Mouse (Mus musculus): Measurements from ENCODE around the gene Kcna5. TPM values are rescaled to one million over a fixed set of nuclear protein-coding genes. Genes with fewer than 3 reads are reported as not detected.

Kcna5 gene
- polyA plus RNA-seq, 1 experiment: 0.63 TPM

DNA sequence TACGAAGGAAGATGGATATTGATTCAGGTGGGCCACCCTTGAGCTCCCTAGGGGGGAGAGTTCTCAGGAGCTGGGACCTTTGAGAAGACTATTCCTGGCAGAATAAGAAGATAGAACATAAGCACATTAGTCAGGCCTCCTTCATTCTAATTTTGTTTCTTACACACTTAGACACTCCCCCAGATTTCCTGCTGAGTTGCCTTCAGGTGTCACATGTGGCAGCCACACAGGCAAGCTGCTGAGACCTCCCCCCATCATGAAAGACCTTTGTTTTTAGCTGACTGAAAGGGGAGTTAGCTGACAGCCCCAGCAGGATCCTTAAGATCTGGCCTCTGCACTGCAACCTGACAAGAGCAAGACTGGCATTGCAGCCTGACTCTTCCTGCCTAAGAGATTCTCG is 2.3 kb upstream of the Kcna5 start:
- Histone ChIP-seq H3K36me3 (ENCODE audit: control insufficient read depth, insufficient read depth, low read length) (no peaks in the 10 kb centered on the region), H3K4me3 (ENCODE audit: low read depth, low read length) (no peak overlapping the region), H3K27ac (ENCODE audit: insufficient read depth, low read depth, low read length) (no peak overlapping the region), H3K27me3 (ENCODE audit: control insufficient read depth, insufficient read depth, low read length) (no peaks in the 10 kb centered on the region), H3K4me1 (ENCODE audit: control insufficient read depth, insufficient read depth, insufficient read length, low read length) (no peaks in the 10 kb centered on the region)
- WGBS: 61% methylated on average over 2 of the region's 2 CpGs
- TF ChIP-seq POLR2A (IDR thresholded peaks at IDR 0.05; ENCODE audit: low read depth, low read length) (no peak), CTCF (IDR thresholded peaks at IDR 0.05; ENCODE audit: extremely low read depth, insufficient read length, insufficient replicate concordance, low read depth, low read length) (no peak)

DNA sequence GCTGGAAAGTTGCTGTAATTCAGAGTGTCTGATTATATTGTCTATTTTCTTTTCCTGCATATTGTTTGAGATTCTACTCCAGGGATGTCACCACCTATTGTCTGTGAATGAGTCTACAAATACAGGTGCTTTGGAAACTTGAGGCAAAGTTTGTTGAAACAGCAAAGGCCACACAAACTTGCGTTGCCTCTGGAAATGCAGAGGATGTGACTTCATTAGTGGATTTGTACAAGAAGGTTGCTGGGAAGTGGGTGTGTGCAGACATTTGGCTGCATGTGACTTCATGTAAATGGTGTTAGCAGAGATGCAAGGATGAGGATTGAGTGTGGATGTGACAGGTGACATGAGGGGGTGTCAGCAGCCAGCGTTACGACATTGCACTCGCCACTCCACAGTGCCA is 1.7 kb upstream of the Kcna5 start:
- Histone ChIP-seq H3K4me1 (ENCODE audit: control insufficient read depth, insufficient read depth, insufficient read length, low read length) (no peaks in the 10 kb centered on the region), H3K27ac (ENCODE audit: insufficient read depth, low read depth, low read length) (no peak overlapping the region), H3K4me3 (ENCODE audit: low read depth, low read length) (no peak overlapping the region), H3K36me3 (ENCODE audit: control insufficient read depth, insufficient read depth, low read length) (no peaks in the 10 kb centered on the region), H3K27me3 (ENCODE audit: control insufficient read depth, insufficient read depth, low read length) (no peaks in the 10 kb centered on the region)
- WGBS: 83% methylated on average over 4 of the region's 4 CpGs
- TF ChIP-seq CTCF (IDR thresholded peaks at IDR 0.05; ENCODE audit: extremely low read depth, insufficient read length, insufficient replicate concordance, low read depth, low read length): no peak
- TF ChIP-seq POLR2A (IDR thresholded peaks at IDR 0.05; ENCODE audit: low read depth, low read length): no peak

DNA sequence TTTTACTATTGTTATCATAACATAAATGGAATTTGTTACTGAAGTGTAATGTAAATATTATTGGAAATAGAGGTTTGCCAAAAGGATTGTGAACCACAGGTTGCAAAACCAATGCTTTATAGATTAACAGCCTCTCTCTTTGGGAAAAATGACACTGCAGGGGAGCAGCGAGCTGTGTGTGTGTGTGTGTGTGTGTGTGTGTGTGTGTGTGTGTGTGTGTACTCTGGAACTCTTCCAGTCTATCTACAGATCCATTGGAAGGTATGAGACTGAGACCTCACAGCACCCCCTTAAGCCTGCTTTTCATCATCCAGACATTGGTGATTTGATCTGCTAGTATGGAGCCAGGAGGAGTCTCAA is 679 bp upstream of the Kcna5 start:
- no peaks in the 10 kb centered on the region for H3K27me3 ChIP-seq (ENCODE audit: control insufficient read depth, insufficient read depth, low read length)
- no peak overlapping the region for H3K4me3 ChIP-seq (ENCODE audit: low read depth, low read length)
- H3K4me1 ChIP-seq (ENCODE audit: control insufficient read depth, insufficient read depth, insufficient read length, low read length): no peaks in the 10 kb centered on the region
- H3K36me3 ChIP-seq (ENCODE audit: control insufficient read depth, insufficient read depth, low read length): no peaks in the 10 kb centered on the region
- no peak overlapping the region for H3K27ac ChIP-seq (ENCODE audit: insufficient read depth, low read depth, low read length)
- WGBS: 10% methylated on average over 1 of the region's 1 CpGs
- TF ChIP-seq POLR2A (IDR thresholded peaks at IDR 0.05; ENCODE audit: low read depth, low read length): no peak
- no peak for TF ChIP-seq CTCF (IDR thresholded peaks at IDR 0.05; ENCODE audit: extremely low read depth, insufficient read length, insufficient replicate concordance, low read depth, low read length)

DNA sequence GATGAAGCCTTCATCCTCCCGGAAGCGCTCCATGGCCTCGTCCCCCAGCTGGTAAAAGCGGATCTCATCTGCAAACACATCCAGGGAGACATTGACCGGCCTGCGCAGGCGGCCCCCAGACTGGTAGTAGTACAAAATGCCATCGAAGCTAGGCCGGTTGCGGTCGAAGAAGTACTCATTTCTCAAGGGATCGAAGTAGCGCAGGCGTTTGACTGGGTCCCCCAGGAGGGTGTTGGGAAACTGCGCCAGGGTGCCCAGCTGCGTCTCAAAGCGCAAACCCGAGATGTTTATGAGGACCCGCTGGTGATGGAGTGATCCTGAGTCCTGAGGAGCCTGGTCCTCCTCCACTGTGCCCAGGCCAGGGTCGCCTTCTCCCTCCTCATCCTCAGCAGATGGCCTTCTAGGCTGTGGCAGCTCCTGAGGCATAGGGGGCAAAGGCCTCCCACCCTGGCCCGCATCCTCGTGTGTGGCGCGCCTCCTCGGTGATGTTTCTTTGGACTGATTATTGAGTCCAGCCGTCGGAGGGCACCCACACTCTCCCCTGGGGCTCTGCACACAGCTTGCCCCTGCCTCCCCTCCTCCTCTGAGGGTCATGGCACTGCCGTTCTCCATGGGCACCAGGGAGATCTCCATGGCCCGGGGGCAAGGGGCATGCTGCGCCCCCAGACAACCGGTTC is 543 bp downstream of the Kcna5 start:
- no peaks in the 10 kb centered on the region for H3K27me3 ChIP-seq (ENCODE audit: control insufficient read depth, insufficient read depth, low read length)
- H3K4me1 ChIP-seq (ENCODE audit: control insufficient read depth, insufficient read depth, insufficient read length, low read length): no peaks in the 10 kb centered on the region
- H3K27ac ChIP-seq (ENCODE audit: insufficient read depth, low read depth, low read length): no peak overlapping the region
- H3K4me3 ChIP-seq (ENCODE audit: low read depth, low read length): peak overlapping the region; percentile 24; the same call in 1 of the 2 replicates
- TF ChIP-seq CTCF (IDR thresholded peaks at IDR 0.05; ENCODE audit: extremely low read depth, insufficient read length, insufficient replicate concordance, low read depth, low read length) (no peak), POLR2A (IDR thresholded peaks at IDR 0.05; ENCODE audit: low read depth, low read length) (no peak)
- no peaks in the 10 kb centered on the region for H3K36me3 ChIP-seq (ENCODE audit: control insufficient read depth, insufficient read depth, low read length)
- WGBS: 31% methylated on average over 31 of the region's 31 CpGs

DNA sequence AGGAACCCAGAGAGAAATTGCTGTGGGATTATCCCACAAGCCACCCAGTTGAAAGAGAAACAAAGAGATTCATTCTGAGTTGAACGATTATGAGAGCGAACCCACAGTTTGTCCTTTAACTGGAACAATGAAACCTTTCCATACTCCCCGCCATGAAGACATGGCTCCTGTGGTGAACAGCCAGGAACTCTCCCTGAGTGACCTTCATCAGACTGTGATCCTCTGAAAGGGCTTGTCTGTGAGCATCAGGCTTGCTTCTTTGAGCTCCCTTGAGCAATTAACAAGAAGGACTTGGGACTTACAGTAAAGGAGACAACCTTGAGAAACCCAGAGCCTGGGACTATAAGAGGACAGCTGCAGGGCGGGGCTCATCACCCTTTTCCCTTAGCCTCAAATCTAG is 3.9 kb downstream of the Kcna5 start:
- Histone ChIP-seq H3K27ac (ENCODE audit: insufficient read depth, low read depth, low read length) (no peak overlapping the region), H3K4me1 (ENCODE audit: control insufficient read depth, insufficient read depth, insufficient read length, low read length) (no peaks in the 10 kb centered on the region), H3K27me3 (ENCODE audit: control insufficient read depth, insufficient read depth, low read length) (no peaks in the 10 kb centered on the region), H3K36me3 (ENCODE audit: control insufficient read depth, insufficient read depth, low read length) (no peaks in the 10 kb centered on the region), H3K4me3 (ENCODE audit: low read depth, low read length) (no peak overlapping the region)
- TF ChIP-seq POLR2A (IDR thresholded peaks at IDR 0.05; ENCODE audit: low read depth, low read length): no peak
- no peak for TF ChIP-seq CTCF (IDR thresholded peaks at IDR 0.05; ENCODE audit: extremely low read depth, insufficient read length, insufficient replicate concordance, low read depth, low read length)
- WGBS: 72% methylated on average over 4 of the region's 4 CpGs

DNA sequence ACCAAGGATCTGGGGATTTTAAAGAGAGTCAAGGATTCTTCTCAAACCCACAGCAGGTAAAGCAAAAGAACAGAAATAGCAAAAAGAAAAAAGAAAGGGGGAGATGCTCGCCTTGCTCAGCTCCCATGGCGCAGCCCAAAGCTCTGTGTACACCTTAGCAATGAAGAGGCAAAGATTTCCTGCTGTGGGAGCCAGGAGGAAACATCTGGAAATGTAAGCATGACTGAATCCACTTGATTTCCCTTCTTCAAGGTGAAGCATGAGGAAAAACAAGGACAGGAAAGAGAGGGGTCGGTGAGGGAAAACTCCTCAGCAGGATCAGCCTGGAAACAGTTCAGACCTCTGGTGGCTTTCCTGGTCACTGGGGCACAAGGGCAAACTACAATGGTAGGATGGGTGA is 5.2 kb downstream of the Kcna5 start:
- Histone ChIP-seq H3K27me3 (ENCODE audit: control insufficient read depth, insufficient read depth, low read length) (no peaks in the 10 kb centered on the region), H3K27ac (ENCODE audit: insufficient read depth, low read depth, low read length) (no peak overlapping the region), H3K4me1 (ENCODE audit: control insufficient read depth, insufficient read depth, insufficient read length, low read length) (no peaks in the 10 kb centered on the region), H3K36me3 (ENCODE audit: control insufficient read depth, insufficient read depth, low read length) (no peaks in the 10 kb centered on the region), H3K4me3 (ENCODE audit: low read depth, low read length) (no peak overlapping the region)
- TF ChIP-seq POLR2A (IDR thresholded peaks at IDR 0.05; ENCODE audit: low read depth, low read length) (no peak), CTCF (IDR thresholded peaks at IDR 0.05; ENCODE audit: extremely low read depth, insufficient read length, insufficient replicate concordance, low read depth, low read length) (no peak)
- WGBS: 76% methylated on average over 3 of the region's 3 CpGs

DNA sequence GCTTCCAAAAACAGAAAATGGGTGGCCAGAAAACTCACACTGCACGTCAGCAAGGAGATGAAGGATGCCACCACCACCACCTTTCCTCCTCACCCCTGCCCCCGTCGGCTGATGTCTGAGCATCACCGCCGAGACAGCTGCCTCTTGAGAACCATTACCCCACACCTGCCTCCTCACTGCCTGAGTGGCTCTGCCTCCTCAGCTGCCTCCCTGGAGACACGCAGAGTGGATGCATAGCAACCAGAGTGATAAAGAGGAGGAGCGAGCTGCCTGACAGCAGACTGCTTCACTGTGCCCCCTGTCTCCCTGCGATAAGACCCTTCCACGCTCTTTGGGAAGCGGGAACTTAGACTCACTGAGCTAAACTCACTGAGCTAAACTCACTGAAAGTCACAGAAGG is 20.5 kb downstream of the Kcna5 start:
- no peaks in the 10 kb centered on the region for H3K4me1 ChIP-seq (ENCODE audit: control insufficient read depth, insufficient read depth, insufficient read length, low read length)
- H3K36me3 ChIP-seq (ENCODE audit: control insufficient read depth, insufficient read depth, low read length): no peaks in the 10 kb centered on the region
- no peak overlapping the region for H3K27ac ChIP-seq (ENCODE audit: insufficient read depth, low read depth, low read length)
- no peak overlapping the region for H3K4me3 ChIP-seq (ENCODE audit: low read depth, low read length)
- no peaks in the 10 kb centered on the region for H3K27me3 ChIP-seq (ENCODE audit: control insufficient read depth, insufficient read depth, low read length)
- no peak for TF ChIP-seq POLR2A (IDR thresholded peaks at IDR 0.05; ENCODE audit: low read depth, low read length)
- no peak for TF ChIP-seq CTCF (IDR thresholded peaks at IDR 0.05; ENCODE audit: extremely low read depth, insufficient read length, insufficient replicate concordance, low read depth, low read length)
- 30% methylated on average over 10 of the region's 10 CpGs for WGBS
